Mouse (Mus musculus): Measurements from ENCODE around the gene Masp2. TPM values are rescaled to one million over a fixed set of nuclear protein-coding genes. Genes with fewer than 3 reads are reported as not detected.

The Masp2 gene
- polyA plus RNA-seq (2015; fragmentation: Nextera tagmentation; extraction: Ambion mirVana): 0.13 TPM in 1 of 2 replicates, not detected in the other

DNA sequence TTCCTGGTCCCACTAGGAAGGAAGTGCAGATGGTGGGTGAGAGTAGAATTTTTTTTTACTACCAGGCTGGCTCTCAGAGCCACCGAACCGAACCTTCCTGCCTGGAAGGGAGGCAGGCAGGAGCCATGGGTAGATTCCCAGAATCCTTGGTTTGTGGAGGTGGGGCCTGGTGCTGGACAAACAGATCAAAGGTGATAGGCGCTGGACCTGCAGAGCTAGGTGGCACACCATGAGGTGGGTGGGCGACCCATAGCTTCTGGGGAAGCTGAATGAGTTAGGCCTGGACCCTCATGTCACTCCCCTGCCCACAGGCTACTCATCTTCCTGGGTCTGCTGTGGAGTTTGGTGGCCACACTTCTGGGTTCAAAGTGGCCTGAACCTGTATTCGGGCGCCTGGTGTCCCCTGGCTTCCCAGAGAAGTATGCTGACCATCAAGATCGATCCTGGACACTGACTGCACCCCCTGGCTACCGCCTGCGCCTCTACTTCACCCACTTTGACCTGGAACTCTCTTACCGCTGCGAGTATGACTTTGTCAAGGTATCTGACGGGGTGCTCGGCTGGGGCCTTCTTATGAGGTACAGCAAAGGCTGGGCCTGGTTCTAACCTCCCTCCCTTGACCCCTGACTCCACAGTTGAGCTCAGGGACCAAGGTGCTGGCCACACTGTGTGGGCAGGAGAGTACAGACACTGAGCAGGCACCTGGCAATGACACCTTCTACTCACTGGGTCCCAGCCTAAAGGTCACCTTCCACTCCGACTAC lies at the start of gene Masp2:
TSS of gene Masp2 (plus strand) at position 198 of the 764 bp plus-strand sequence.
- DNase-seq (ENCODE audit: low spot score): no peak
- Histone ChIP-seq H3K9me3 (ENCODE audit: low read length) (no peaks in the 10 kb centered on the region), H3K4me1 (ENCODE audit: insufficient read depth, low read depth, low read length) (no peaks in the 10 kb centered on the region), H3K9ac (replicated peaks; ENCODE audit: low read depth) (no peak within 1 kb of the TSS), H3K4me3 (ENCODE audit: low read depth, low read length) (no peak within 1 kb of the TSS), H3K4me2 (replicated peaks; ENCODE audit: low read depth, low read length) (no peak within 1 kb of the TSS), H3K36me3 (ENCODE audit: insufficient read depth, low read length) (no peaks in the 10 kb centered on the region), H3K27ac (ENCODE audit: low read length) (no peak within 1 kb of the TSS), H3K27me3 (replicated peaks; ENCODE audit: insufficient read depth, low read length) (no peaks in the 10 kb centered on the region)
- 81% methylated on average over 14 of the region's 14 CpGs for WGBS
- ATAC-seq: no peak
- TF ChIP-seq EP300 (IDR thresholded peaks at IDR 0.05) (no peak), CTCF (IDR thresholded peaks at IDR 0.05) (no peak)

DNA sequence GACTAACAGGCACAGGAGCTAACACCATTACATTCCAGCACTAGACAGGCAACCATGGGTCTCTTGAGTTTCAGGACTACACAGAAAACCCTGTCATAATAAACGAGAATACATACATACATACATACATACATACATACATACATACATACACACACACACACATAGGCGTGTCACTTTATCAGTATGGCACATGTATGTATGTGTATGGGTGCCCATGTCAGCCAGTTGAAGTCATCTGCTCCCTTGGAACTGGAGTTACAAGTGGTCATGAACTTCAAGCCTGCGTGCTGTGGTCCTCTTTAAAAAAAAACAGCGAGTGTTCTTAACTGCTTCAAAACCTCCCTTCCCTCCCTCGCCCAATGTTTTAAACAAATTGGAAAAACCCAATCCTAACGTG lies 44.6 kb upstream of the Masp2 start:
- peak overlapping the region; percentile 55 for H3K4me2 ChIP-seq (replicated peaks; ENCODE audit: low read depth, low read length)
- H3K4me1 ChIP-seq (ENCODE audit: insufficient read depth, low read depth, low read length): no peaks in the 10 kb centered on the region
- TF ChIP-seq EP300 (IDR thresholded peaks at IDR 0.05) (no peak), CTCF (IDR thresholded peaks at IDR 0.05) (no peak)
- 28% methylated on average over 6 of the region's 6 CpGs for WGBS
- H3K36me3 ChIP-seq (ENCODE audit: insufficient read depth, low read length): peaks cover 39% of the 10 kb centered on the region
- ATAC-seq (peak; percentile 11), DNase-seq (ENCODE audit: low spot score) (peak; percentile 21)
- H3K9ac ChIP-seq (replicated peaks; ENCODE audit: low read depth): peak overlapping the region; percentile 92
- peak overlapping the region; percentile 86 for H3K27ac ChIP-seq (ENCODE audit: low read length)
- no peaks in the 10 kb centered on the region for H3K27me3 ChIP-seq (replicated peaks; ENCODE audit: insufficient read depth, low read length)
- no peaks in the 10 kb centered on the region for H3K9me3 ChIP-seq (ENCODE audit: low read length)
- peak overlapping the region; percentile 92 for H3K4me3 ChIP-seq (ENCODE audit: low read depth, low read length)

DNA sequence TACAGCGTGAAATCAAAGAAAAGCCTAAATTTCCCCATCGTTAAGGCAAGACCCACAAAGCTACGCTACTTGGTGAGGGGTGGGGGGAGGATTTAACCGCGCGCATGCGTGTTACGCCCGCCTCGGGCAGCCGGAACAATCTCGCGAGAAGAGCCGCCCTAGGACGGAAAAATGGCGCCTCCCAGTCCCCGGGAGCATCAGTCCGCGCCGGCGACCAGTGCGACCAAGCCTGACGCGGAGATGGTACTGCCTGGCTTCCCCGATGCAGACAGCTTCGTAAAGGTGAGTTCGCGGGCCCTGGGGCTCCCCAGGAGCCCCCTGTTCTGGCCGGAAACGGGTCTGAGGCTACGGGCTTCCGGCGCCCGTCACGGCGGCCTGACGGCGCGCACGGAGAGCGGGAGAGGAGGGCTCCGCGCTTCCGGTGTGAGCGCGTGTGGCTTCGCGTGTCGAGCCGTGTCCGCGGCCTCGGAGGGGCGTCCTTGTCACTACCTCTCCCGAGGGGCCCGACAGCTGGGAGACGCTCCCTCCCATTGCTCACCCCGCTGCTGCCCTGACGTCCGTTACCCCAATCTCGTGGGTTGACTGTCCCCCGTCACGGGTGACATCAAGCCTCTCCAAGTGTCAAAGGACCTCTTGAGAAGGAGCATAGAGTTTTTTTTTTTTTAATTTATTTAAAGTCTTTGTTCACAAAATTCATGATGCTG lies 43.9 kb upstream of the Masp2 start, which contains the start of gene Exosc10:
TSS of gene Exosc10 (plus strand) at position 133 of the 704 bp plus-strand sequence.
- H3K4me3 ChIP-seq (ENCODE audit: low read depth, low read length): peak within 1 kb of the TSS; percentile 92
- peaks cover 36% of the 10 kb centered on the region for H3K36me3 ChIP-seq (ENCODE audit: insufficient read depth, low read length)
- DNase-seq (ENCODE audit: low spot score): peak; percentile 96
- TF ChIP-seq CTCF (IDR thresholded peaks at IDR 0.05): no peak
- peak; percentile 80 for TF ChIP-seq EP300 (IDR thresholded peaks at IDR 0.05)
- H3K4me2 ChIP-seq (replicated peaks; ENCODE audit: low read depth, low read length): peak within 1 kb of the TSS; percentile 55
- peak within 1 kb of the TSS; percentile 86 for H3K27ac ChIP-seq (ENCODE audit: low read length)
- no peaks in the 10 kb centered on the region for H3K4me1 ChIP-seq (ENCODE audit: insufficient read depth, low read depth, low read length)
- no peaks in the 10 kb centered on the region for H3K9me3 ChIP-seq (ENCODE audit: low read length)
- H3K27me3 ChIP-seq (replicated peaks; ENCODE audit: insufficient read depth, low read length): no peaks in the 10 kb centered on the region
- WGBS: under 1% methylated on average over 55 of the region's 63 CpGs
- H3K9ac ChIP-seq (replicated peaks; ENCODE audit: low read depth): peak within 1 kb of the TSS; percentile 92
- ATAC-seq: peak; percentile 96

DNA sequence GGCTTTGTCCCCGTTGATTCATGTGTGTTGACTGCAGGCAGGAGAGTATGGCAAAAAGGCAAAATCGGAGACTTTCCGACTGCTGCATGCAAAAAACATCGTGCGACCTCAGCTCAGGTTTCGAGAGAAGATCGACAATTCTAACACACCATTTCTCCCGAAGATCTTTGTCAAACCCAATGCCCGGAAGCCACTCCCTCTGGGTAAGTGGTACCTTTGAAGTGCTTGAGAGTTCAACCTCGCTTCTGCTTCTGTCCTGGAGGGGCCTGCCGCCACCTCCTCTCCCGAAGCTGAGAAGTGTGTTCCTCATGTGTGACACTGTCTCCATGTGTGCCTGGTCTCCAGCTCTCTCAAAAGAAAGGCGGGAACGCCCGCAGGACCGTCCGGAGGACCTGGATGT lies 39.7 kb upstream of the Masp2 start:
- Histone ChIP-seq H3K4me1 (ENCODE audit: insufficient read depth, low read depth, low read length) (no peaks in the 10 kb centered on the region), H3K4me3 (ENCODE audit: low read depth, low read length) (no peak overlapping the region), H3K4me2 (replicated peaks; ENCODE audit: low read depth, low read length) (no peak overlapping the region), H3K9me3 (ENCODE audit: low read length) (no peaks in the 10 kb centered on the region), H3K36me3 (ENCODE audit: insufficient read depth, low read length) (peaks cover 49% of the 10 kb centered on the region), H3K9ac (replicated peaks; ENCODE audit: low read depth) (no peak overlapping the region), H3K27ac (ENCODE audit: low read length) (no peak overlapping the region), H3K27me3 (replicated peaks; ENCODE audit: insufficient read depth, low read length) (no peaks in the 10 kb centered on the region)
- DNase-seq (ENCODE audit: low spot score) (no peak), ATAC-seq (no peak)
- 93% methylated on average over 17 of the region's 17 CpGs for WGBS
- TF ChIP-seq CTCF (IDR thresholded peaks at IDR 0.05) (no peak), EP300 (IDR thresholded peaks at IDR 0.05) (no peak)

DNA sequence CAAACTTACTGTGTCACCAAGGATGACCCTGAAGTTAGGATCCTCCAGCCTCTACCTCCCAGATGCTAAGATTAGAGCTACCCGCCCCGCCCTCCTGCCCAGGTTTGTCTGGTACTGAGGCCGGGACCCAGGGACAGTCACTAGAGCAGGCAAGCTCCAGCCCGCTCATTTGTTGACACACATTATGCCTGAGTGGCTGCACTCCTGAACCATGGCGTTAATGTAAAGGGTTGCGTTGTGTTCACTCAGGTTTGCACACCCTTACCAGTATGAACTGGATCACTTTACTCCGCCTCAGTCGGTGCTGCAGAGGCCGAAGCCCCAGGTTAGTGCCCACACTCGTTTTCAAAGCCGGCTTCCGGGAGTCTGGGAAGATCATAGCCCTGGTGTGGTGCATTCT lies 38.8 kb upstream of the Masp2 start:
- Histone ChIP-seq H3K27me3 (replicated peaks; ENCODE audit: insufficient read depth, low read length) (no peaks in the 10 kb centered on the region), H3K36me3 (ENCODE audit: insufficient read depth, low read length) (peaks cover 58% of the 10 kb centered on the region), H3K4me1 (ENCODE audit: insufficient read depth, low read depth, low read length) (no peaks in the 10 kb centered on the region), H3K4me2 (replicated peaks; ENCODE audit: low read depth, low read length) (no peak overlapping the region), H3K27ac (ENCODE audit: low read length) (no peak overlapping the region), H3K4me3 (ENCODE audit: low read depth, low read length) (no peak overlapping the region), H3K9ac (replicated peaks; ENCODE audit: low read depth) (no peak overlapping the region), H3K9me3 (ENCODE audit: low read length) (no peaks in the 10 kb centered on the region)
- WGBS: 94% methylated on average over 12 of the region's 12 CpGs
- ATAC-seq (no peak), DNase-seq (ENCODE audit: low spot score) (no peak)
- TF ChIP-seq EP300 (IDR thresholded peaks at IDR 0.05) (no peak), CTCF (IDR thresholded peaks at IDR 0.05) (no peak)

DNA sequence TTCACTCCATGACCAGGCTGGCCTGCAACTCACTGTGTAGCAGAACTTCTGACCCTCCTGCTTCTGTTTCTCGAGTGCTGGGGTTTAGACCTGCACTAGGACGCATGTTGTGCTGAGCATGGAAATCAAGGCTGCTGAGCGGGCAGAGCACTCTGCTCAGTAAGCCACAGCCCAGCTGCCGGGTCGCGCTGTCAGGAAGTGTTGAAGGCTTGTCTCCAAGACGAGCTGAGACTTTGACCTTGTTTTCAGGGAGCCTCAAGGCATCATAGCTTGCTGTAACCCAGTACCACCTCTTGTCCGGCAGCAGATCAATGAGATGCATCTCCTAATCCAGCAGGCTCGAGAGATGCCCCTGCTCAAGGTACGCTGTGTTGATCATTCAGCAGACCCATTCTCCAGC lies 32.2 kb upstream of the Masp2 start:
- H3K36me3 ChIP-seq (ENCODE audit: insufficient read depth, low read length): peaks cover 71% of the 10 kb centered on the region
- H3K4me1 ChIP-seq (ENCODE audit: insufficient read depth, low read depth, low read length): no peaks in the 10 kb centered on the region
- no peak for TF ChIP-seq EP300 (IDR thresholded peaks at IDR 0.05)
- TF ChIP-seq CTCF (IDR thresholded peaks at IDR 0.05): no peak
- no peaks in the 10 kb centered on the region for H3K9me3 ChIP-seq (ENCODE audit: low read length)
- H3K9ac ChIP-seq (replicated peaks; ENCODE audit: low read depth): no peak overlapping the region
- no peak overlapping the region for H3K4me3 ChIP-seq (ENCODE audit: low read depth, low read length)
- WGBS: 87% methylated on average over 10 of the region's 10 CpGs
- DNase-seq (ENCODE audit: low spot score) (no peak), ATAC-seq (no peak)
- no peak overlapping the region for H3K27ac ChIP-seq (ENCODE audit: low read length)
- no peaks in the 10 kb centered on the region for H3K27me3 ChIP-seq (replicated peaks; ENCODE audit: insufficient read depth, low read length)
- H3K4me2 ChIP-seq (replicated peaks; ENCODE audit: low read depth, low read length): no peak overlapping the region
